Mouse (Mus musculus) mouse embryonic stem cell (cell line): ENCODE measurements around the gene Asb10.

ENCODE experiments used
- in situ Hi-C, 2 experiments: fragments of 300-500 bp; cut with MboI; formaldehyde crosslinking; loops; 1 replicate in 1 of 2; 3 replicates in 1 of 2; pipeline ENCODE4 v1.14.3; 2019 to 2020; ENCODE audit warnings: low sequenced_read_pairs in 2 of 2, low pct_unique_long_range_greater_than_20kb in 1 of 2, mixed read lengths in 1 of 2; ENCODE audit not compliant: unreplicated experiment in 1 of 2

Gene Asb10

GRCm38 (mm10) chr5:24500851-24501250 lies 39.9 kb downstream of the Asb10 start:
- in situ Hi-C loops: no loop called here

GRCm38 (mm10) chr5:24499113-24499512 lies 41.7 kb downstream of the Asb10 start:
- in situ Hi-C loops: no loop called here

DNA sequence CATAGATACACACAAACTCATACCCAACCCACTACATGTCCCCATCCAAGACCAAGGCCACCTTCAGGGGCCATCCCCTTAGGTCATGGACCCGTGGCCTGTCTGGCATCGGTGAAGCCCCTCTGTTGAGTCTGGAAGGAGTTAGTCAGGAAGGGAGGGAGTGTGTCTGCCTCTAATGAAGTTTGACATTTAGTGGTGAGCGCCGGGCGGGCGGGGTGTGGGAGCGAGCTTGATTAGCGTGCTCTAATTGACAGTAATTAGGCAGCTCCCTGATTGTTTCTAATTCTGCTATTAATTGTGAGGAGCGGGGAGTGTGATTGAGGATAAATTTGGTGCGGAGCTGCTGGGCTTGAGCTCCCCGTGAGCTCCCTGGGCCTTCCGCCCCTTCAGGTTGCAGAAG lies 43.3 kb downstream of the Asb10 start:
- in situ Hi-C loops: no loop called here

- in situ Hi-C loops: no loop called here
Measured at GRCm38 (mm10) chr5:24496756-24497155, 44.0 kb downstream of the Asb10 start.

DNA sequence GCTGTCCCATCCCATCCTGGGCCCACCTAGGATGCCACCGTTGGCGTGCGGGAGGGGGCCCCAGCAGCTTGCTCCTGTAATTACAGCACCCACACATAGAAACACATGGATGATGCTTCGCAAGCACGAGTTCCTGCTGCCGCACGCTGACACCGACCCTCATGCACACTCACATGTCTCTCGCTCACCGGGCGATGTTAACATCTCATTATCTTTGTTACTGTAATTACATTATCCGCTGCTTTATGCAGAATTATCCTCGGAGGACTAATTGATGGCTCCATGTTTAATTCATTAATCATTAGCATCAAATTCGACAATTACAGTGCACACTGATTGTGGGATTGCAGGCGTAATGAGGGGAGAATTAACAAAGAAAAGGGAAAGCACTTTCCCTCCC lies 45.8 kb downstream of the Asb10 start:
- in situ Hi-C loops: no loop called here

GRCm38 (mm10) chr5:24492546-24493285 lies 48.1 kb downstream of the Asb10 start:
- in situ Hi-C loops: no loop called here

DNA sequence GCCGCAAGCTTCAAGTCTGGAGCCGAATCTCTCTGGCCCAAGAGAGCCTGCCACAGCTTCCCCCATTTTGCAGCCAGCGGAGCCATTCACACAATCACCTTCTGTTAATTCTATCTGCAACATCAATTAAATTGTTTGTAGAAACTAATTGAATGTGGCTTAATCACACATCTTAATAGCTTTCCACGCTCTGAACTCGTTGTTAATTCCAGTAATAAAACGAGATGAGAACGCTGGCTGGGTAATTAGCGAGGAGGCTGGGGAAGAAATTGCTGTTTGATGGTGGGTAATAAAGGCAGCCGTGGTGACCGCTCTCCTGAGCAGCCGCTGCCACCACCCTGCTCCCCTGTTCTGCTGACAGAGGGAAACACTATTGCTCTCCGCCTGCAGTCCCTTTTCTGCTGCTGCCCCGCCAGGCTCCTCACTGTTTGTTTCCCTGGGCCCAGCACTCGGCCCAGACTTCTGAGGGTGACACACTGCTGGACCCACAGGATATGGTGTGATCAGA lies 50.3 kb downstream of the Asb10 start:
- in situ Hi-C loops: no loop called here

- in situ Hi-C loops: no loop called here
Measured at GRCm38 (mm10) chr5:24486738-24487137, 54.0 kb downstream of the Asb10 start.

- in situ Hi-C loops: no loop called here
Measured at GRCm38 (mm10) chr5:24486097-24486496, 54.7 kb downstream of the Asb10 start.

DNA sequence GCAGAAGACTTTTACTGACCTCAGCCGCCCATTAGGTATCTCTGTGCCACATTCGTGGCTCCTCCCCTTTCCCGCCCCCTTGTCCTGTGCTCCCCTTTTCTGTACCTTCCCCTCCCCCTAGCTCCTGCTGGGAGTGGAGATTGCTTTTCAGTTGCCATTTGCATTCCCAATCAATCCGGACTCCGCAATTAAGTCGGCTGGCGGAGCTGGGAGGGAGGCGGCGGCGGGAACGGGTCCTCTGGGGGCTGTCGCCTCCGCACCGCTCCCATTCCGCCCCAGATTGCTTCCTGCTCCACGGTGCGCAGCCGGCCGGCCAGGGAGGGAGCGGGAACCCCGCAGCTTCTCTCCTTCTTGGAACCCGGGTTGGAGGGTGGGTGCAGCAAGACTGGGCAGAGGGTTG lies 55.8 kb downstream of the Asb10 start:
- in situ Hi-C loops: no loop called here

DNA sequence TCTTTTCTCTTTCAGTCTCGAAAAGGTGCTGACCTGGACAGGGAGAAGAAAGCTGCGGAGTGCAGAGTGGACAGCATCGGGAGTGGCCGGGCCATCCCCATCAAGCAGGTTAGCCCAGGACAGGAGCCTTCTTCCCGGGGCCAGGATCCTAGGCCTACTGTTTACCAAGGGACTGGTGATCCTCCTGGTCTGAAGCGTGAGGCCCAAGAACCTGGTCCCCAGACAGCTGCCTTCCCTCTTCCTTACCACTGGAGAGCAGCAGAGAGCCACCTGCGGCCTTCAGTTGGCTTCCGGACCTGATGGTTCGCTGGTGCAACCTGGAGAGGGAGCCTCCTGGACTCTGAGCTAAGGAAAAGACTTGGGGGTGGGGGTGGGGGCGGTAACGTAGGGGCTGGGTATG lies 57.5 kb downstream of the Asb10 start:
- in situ Hi-C loops: no loop called here
